Mouse (Mus musculus): ENCODE results near the gene Pinlyp. TPM values are rescaled to one million over a fixed set of nuclear protein-coding genes. Genes with fewer than 3 reads are reported as not detected.

Pinlyp gene
- polyA plus RNA-seq, 1 experiment from 2014 or later, result 62.9 TPM

- ATAC-seq (ENCODE audit: low FRiP score, low TSS enrichment) (no peak), DNase-seq (ENCODE audit: low spot score) (peak; percentile 50)
- H3K27me3 ChIP-seq (ENCODE audit: control insufficient read depth, insufficient read depth, low read length), result no peaks in the 10 kb centered on the region
- no peak overlapping the region for H3K9ac ChIP-seq (ENCODE audit: low read length)
- H3K4me1 ChIP-seq (replicated peaks; ENCODE audit: control insufficient read depth, insufficient read depth), result no peaks in the 10 kb centered on the region; the same call in 1 of the 2 replicates
- WGBS, result 35% methylated on average over 7 of the region's 7 CpGs
- H3K36me3 ChIP-seq (ENCODE audit: control insufficient read depth, insufficient read depth, low read length), result no peaks in the 10 kb centered on the region
- no peaks in the 10 kb centered on the region for H3K9me3 ChIP-seq (ENCODE audit: control insufficient read depth, low read length)
- no peak overlapping the region for H3K27ac ChIP-seq (replicated peaks)
- no peak overlapping the region for H3K4me2 ChIP-seq (replicated peaks; ENCODE audit: low read depth)
- H3K4me3 ChIP-seq (ENCODE audit: low read depth, low read length), result no peak overlapping the region
- TF ChIP-seq EP300 (optimal IDR thresholded peaks at IDR 0.05) (no peak), CTCF (IDR thresholded peaks at IDR 0.05; ENCODE audit: low read depth) (peak; percentile 62)
Measured at GRCm38 (mm10) chr7:24500929-24501328, 45.0 kb downstream of the Pinlyp start.

GRCm38 (mm10) chr7:24499856-24500577 lies 45.9 kb downstream of the Pinlyp start:
- Histone ChIP-seq H3K36me3 (ENCODE audit: control insufficient read depth, insufficient read depth, low read length) (no peaks in the 10 kb centered on the region), H3K4me1 (replicated peaks; ENCODE audit: control insufficient read depth, insufficient read depth) (no peaks in the 10 kb centered on the region; the same call in 1 of the 2 replicates), H3K4me3 (ENCODE audit: low read depth, low read length) (peak overlapping the region; percentile 20; the same call in 1 of the 2 replicates), H3K4me2 (replicated peaks; ENCODE audit: low read depth) (peak overlapping the region; percentile 45), H3K9ac (ENCODE audit: low read length) (no peak overlapping the region), H3K27me3 (ENCODE audit: control insufficient read depth, insufficient read depth, low read length) (no peaks in the 10 kb centered on the region), H3K27ac (replicated peaks) (no peak overlapping the region), H3K9me3 (ENCODE audit: control insufficient read depth, low read length) (no peaks in the 10 kb centered on the region)
- ATAC-seq (ENCODE audit: low FRiP score, low TSS enrichment), result 0 out of 2 replicates have a peak, but pooled peaks have one; percentile 27
- WGBS, result 8% methylated on average over 43 of the region's 43 CpGs
- TF ChIP-seq CTCF (IDR thresholded peaks at IDR 0.05; ENCODE audit: low read depth), result no peak
- no peak for TF ChIP-seq EP300 (optimal IDR thresholded peaks at IDR 0.05)
- DNase-seq (ENCODE audit: low spot score), result peak; percentile 46

Other genes starting within 250 kb of the Pinlyp start
- 12.9 and 13.8 TPM in 2 replicates for gene Zfp61, start 244.9 kb downstream of the Pinlyp start, polyA plus RNA-seq (2015; fragmentation: Nextera tagmentation; extraction: Ambion mirVana)
- 4.8 and 5.5 TPM in 2 replicates for gene Zfp94, start 229.5 kb downstream of the Pinlyp start, polyA plus RNA-seq (2015; fragmentation: Nextera tagmentation; extraction: Ambion mirVana)
- gene Tescl, start 212.2 kb downstream of the Pinlyp start, polyA plus RNA-seq (2015; fragmentation: Nextera tagmentation; extraction: Ambion mirVana), result 0.15 and 0.42 TPM in 2 replicates
- 196 and 201 TPM in 2 replicates for gene Lypd5, start 196.9 kb downstream of the Pinlyp start, polyA plus RNA-seq (2015; fragmentation: Nextera tagmentation; extraction: Ambion mirVana)
- gene Kcnn4, start 175.9 kb downstream of the Pinlyp start, polyA plus RNA-seq (2015; fragmentation: Nextera tagmentation; extraction: Ambion mirVana), result 15.5 and 17.0 TPM in 2 replicates
- 14.1 and 14.4 TPM in 2 replicates for gene Smg9, start 146.5 kb downstream of the Pinlyp start, polyA plus RNA-seq (2015; fragmentation: Nextera tagmentation; extraction: Ambion mirVana)
- 0.05 and 0.10 TPM in 2 replicates for gene Irgc1, start 93.8 kb downstream of the Pinlyp start, polyA plus RNA-seq (2015; fragmentation: Nextera tagmentation; extraction: Ambion mirVana)
- gene Plaur, start 83.6 kb downstream of the Pinlyp start, polyA plus RNA-seq (2015; fragmentation: Nextera tagmentation; extraction: Ambion mirVana), result 26.8 and 28.8 TPM in 2 replicates
- gene Cadm4, start 64.1 kb downstream of the Pinlyp start, polyA plus RNA-seq (2015; fragmentation: Nextera tagmentation; extraction: Ambion mirVana), result 3.4 and 4.5 TPM in 2 replicates
- 13.6 and 15.8 TPM in 2 replicates for gene Zfp428, start 39.1 kb downstream of the Pinlyp start, polyA plus RNA-seq (2015; fragmentation: Nextera tagmentation; extraction: Ambion mirVana)
- gene AC161166.1, start 33.7 kb downstream of the Pinlyp start, polyA plus RNA-seq (2015; fragmentation: Nextera tagmentation; extraction: Ambion mirVana), result 0.07 and 0.10 TPM in 2 replicates
- 4.3 and 5.7 TPM in 2 replicates for gene Irgq, start 15.4 kb downstream of the Pinlyp start, polyA plus RNA-seq (2015; fragmentation: Nextera tagmentation; extraction: Ambion mirVana)
- 27.4 and 31.4 TPM in 2 replicates for gene Xrcc1, start 171 bp upstream of the Pinlyp start, polyA plus RNA-seq (2015; fragmentation: Nextera tagmentation; extraction: Ambion mirVana)
- gene Ethe1, start 41.4 kb upstream of the Pinlyp start, polyA plus RNA-seq (2015; fragmentation: Nextera tagmentation; extraction: Ambion mirVana), result 120 and 128 TPM in 2 replicates
- 3.6 and 4.0 TPM in 2 replicates for gene Zfp575, start 41.5 kb upstream of the Pinlyp start, polyA plus RNA-seq (2015; fragmentation: Nextera tagmentation; extraction: Ambion mirVana)
- gene Phldb3, start 64.6 kb upstream of the Pinlyp start, polyA plus RNA-seq (2015; fragmentation: Nextera tagmentation; extraction: Ambion mirVana), result 1.2 TPM in 2 replicates
- gene Lypd3, start 90.4 kb upstream of the Pinlyp start, polyA plus RNA-seq (2015; fragmentation: Nextera tagmentation; extraction: Ambion mirVana), result 277 and 306 TPM in 2 replicates
- gene Tex101, start 130.6 kb upstream of the Pinlyp start, polyA plus RNA-seq (2015; fragmentation: Nextera tagmentation; extraction: Ambion mirVana), result 0.15 TPM in 1 of 2 replicates, not detected in the other
- gene BC049730, start 163.1 kb upstream of the Pinlyp start, polyA plus RNA-seq (2015; fragmentation: Nextera tagmentation; extraction: Ambion mirVana), result not detected in 2 replicates
- not detected in 2 replicates for gene Gm4763, start 180.8 kb upstream of the Pinlyp start, polyA plus RNA-seq (2015; fragmentation: Nextera tagmentation; extraction: Ambion mirVana)
- gene Cd177, start 214.2 kb upstream of the Pinlyp start, polyA plus RNA-seq (2015; fragmentation: Nextera tagmentation; extraction: Ambion mirVana), result 12.2 and 12.3 TPM in 2 replicates
- 2.3 and 2.7 TPM in 2 replicates for gene Ceacam10, start 231.1 kb upstream of the Pinlyp start, polyA plus RNA-seq (2015; fragmentation: Nextera tagmentation; extraction: Ambion mirVana)